Mouse (Mus musculus) lung, postnatal 10 days (tissue): Measurements from ENCODE around the gene Rab6b.

Experiments
- DNase-seq: peaks from one replicate; pipeline ENCODE4 v3.0.0; 2021

The Rab6b gene

DNA sequence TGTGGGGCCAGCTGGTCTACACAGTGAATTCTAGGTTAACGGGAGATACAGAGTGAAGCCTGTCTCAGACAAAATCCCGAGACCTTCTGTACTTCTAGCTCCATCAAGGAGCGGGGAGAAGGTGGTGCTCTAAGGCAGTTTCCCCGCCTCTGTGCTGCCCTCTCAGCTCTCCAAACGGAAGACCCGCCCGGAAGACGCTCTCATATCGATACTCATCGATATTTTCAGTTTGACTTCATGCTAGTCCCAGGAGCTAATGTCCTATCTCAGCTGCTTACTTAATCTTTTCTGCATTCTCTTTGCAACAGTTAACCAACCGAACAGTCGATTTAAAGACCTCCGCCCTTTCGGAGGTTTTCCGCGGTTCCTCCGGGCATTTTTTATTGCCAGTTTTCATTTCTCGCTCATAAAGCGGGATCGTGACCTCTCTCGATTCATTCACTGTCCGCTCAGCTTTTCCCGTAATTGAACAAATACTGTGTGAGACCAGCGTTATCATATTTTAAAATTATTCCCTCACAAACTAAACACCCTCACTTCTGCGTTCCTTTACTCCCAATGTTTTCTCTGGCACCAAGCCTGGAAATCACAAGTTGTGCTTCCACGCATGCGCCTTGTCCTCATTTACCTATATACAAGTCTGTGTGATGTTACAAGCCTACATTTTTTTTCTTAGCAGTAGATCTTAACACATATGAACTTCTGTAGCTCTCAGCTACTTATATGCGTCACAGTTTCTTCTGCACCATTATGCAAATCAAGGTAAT lies 101.2 kb downstream of the Rab6b start:
- DNase-seq = peak; percentile 24

- no peak for DNase-seq
Observed at GRCm38 (mm10) chr9:103213631-103214030, 102.0 kb downstream of the Rab6b start.

- no peak for DNase-seq
Observed at GRCm38 (mm10) chr9:103214281-103214680, 102.7 kb downstream of the Rab6b start.

DNA sequence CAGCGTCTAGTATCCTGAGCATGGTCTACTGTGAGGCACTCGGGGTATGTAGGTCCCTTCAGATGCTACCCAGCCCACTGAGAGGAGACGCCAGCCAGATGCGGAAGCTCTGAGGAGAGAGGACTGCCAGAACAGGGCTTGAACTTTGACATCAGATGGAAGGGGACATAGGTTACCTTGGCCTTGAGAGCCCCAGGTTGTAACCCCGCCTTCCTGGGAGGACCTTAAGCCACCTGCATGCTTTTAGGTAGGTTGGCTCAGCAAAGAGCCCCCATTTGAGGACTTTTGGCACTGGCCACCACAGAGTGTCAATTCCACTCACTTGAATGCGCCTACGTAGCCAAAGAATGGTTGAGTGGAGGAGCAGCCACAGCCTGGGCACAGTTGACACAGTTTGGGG lies 113.1 kb downstream of the Rab6b start:
- DNase-seq = no peak

DNA sequence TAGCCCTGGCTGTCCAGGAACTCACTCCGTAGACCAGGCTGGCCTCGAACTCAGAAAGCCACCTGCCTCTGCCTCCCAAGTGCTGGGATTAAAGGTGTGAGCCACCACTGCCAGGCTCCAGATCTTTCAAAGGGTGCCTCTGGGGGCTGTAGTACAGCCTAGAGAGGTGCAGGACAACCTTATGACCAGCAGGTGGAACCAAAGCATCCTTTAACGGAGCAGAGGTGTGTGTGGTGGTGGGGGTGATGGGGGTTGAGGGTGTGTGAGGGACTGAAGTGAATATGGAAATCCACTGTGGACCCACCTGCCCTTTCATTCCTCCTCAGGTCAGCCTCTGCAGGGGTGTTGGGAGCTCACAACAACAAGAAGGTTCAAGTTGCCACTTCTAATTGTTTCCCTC lies 113.9 kb downstream of the Rab6b start:
- DNase-seq = peak; percentile 57

- DNase-seq = peak; percentile 60
Observed at GRCm38 (mm10) chr9:103226806-103227205, 115.2 kb downstream of the Rab6b start.

DNA sequence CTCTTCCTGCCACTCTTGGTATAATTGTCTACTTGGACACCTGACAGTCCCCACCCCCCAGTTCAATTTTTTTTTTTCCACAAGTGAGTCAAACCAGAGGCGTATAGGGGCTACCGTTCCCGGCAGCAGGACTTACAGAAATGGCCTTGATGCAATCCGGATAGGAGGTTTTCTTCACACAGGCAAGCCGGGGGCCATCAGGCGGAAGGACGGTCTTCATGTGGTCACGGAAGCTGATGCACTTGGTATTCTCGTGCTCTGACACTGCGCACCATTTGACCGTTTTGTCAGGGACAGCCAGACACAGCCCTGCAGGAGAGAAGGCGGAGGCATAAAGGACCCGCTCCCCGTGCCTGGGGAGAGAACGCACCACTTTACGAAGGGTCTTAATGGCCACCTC lies 116.2 kb downstream of the Rab6b start:
- no peak for DNase-seq

DNA sequence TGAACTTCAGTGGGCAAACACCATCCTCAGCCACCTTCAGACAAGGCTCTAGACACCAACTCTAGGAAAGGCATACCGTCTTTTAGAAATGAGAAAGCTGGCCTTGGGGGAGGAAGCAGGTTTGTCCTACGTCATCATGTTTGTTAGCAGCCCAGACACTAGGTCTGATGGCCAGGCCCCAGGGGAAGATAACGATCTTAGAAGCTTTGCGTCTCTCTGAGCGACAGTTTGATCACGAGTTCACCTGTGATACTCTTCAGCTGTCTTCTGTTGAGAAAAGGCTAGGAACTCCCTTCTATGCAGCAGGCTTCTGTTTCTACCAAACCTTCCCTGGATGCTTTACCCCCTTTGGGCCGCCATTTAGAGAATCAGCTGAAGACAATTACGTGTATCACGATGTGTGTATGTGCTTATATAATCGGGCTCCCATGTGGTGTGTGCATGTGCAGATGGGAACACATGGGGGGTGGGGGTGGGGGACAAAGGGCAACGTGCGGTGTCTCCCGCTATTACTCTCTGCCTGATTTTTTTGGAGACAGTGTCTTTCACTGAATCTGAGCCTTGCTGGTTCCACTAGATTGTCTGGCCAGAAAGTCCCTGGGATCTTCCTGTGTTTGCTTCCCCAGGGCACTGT lies 116.9 kb downstream of the Rab6b start:
- DNase-seq = no peak

DNA sequence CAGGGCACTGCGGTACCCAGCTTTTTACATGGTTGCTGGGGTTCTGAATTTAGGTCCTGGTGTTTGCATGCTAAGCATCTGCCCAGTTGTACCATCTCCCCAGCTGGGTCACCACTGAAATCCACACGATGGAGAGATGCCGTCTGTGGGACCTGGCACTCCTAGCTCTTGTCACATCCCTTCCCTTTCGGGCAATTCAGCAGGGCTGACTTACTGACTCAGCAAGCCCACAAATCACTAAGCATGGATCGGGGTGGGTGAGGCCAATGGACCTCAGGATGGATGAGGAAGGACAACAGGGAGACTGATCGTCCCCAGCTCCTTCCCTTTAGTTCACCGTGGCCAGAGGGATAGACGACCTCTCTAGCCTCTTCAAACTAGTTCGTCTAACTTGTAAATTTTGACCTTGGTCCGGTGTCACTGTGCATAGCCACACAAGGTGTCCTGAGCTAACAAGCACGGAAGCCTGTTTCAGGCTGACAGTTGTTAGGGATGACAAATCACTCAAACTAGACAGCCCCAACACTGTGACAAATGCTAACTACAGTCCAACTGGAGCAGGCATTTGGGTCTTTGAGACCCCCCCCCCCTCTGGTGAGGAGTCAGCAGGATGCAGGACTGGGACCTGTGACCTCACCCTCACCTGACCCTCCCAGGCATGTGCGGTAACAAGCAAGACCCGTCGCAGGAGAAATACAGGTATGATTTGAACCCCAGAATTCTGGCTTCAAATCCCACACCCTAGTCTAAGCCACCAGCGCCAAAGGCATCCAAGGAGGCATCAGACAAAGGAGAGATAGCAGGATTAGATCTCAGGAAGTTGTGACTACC lies 117.7 kb downstream of the Rab6b start:
- DNase-seq = no peak

- DNase-seq = peak; percentile 82
Observed at GRCm38 (mm10) chr9:103230151-103230951, 118.8 kb downstream of the Rab6b start, which contains the start of the genes Gm20425 and Trf. TSS of gene Gm20425 (minus strand) at chr9:103230307. TSS of gene Trf (minus strand) at chr9:103230444.

- DNase-seq = no peak
Observed at GRCm38 (mm10) chr9:103232232-103233005, 120.8 kb downstream of the Rab6b start.

DNA sequence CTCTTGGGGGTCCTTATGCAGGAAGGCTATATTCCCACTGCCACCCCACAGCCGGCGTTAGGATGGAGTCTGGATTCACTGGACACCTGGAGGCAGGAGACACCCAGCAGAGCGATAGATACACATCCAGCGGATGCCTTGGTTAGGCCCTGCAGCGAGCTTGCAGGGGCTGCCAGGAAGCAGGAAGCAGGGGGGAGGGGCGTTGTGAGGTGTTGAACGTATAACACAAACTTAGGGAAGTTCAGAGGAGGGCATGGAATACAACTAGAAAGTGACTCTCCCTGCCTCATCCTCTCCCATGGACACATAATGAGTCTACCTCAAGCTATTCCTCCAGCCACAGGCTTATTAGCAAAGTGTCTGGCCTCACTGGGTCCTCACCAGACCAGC lies 121.4 kb downstream of the Rab6b start:
- DNase-seq = peak; percentile 38

DNA sequence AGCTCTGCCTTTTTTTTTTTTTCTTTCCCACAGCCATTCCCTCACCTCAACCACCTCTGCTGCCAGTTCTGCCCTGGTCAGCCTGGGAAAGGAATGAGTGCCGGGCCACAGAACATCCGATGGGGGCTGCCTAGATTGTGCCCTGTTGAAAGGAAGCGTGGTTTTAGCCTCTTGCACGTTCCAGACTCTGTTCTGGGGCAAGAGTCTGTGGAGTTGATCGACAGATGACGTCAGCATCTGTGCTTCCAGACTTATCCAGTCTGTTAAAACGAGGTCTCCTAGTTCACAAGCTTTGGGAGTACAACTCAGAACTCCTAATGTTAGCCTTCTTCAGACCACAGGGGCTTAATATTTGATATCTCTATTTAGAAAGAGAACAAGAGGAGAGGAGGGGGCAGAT lies 122.5 kb downstream of the Rab6b start:
- DNase-seq = peak; percentile 21

GRCm38 (mm10) chr9:103234565-103235165 lies 123.1 kb downstream of the Rab6b start:
- DNase-seq = peak; percentile 53
